Mouse (Mus musculus) cortical plate, adult 2 months (tissue): Measurements from ENCODE around the gene Per2. TPM values are rescaled to one million over a fixed set of nuclear protein-coding genes. Genes with fewer than 3 reads are reported as not detected.

Source experiments
- H3K27ac ChIP-seq: fragments of 200-500 bp; 2 replicates; pipeline ENCODE4 v1.5.1; 2012; ENCODE audit warnings: low read length, control low read depth, inconsistent platforms; ENCODE audit not compliant: insufficient read depth
- H3K4me1 ChIP-seq: fragments of 200-500 bp; 2 replicates; pipeline ENCODE4 v1.6.1; 2011; ENCODE audit warnings: low read length; ENCODE audit not compliant: control insufficient read depth, insufficient read depth
- H3K4me3 ChIP-seq: fragments of 200-500 bp; 2 replicates; pipeline ENCODE4 v1.5.1; 2011; ENCODE audit warnings: mild to moderate bottlenecking, low read length, control low read depth; ENCODE audit not compliant: insufficient read depth
- CTCF ChIP-seq: fragments of 200-500 bp; IDR thresholded peaks from 2 replicates; pipeline ENCODE4 v1.5.1; 2011; ENCODE audit warnings: mild to moderate bottlenecking, control low read depth, low read length; ENCODE audit not compliant: insufficient read depth; ENCODE audit errors: extremely low read depth
- POLR2A ChIP-seq: fragments of 200-500 bp; IDR thresholded peaks from 2 replicates; pipeline ENCODE4 v1.6.1; 2011; ENCODE audit warnings: mild to moderate bottlenecking, low read length, control low read depth; ENCODE audit not compliant: insufficient read depth; ENCODE audit errors: extremely low read depth
- polyA plus RNA-seq: library from polyadenylated mRNA; depleted of rRNA; stranded (reverse); fragments of >200 nt; gene quantifications from 2 replicates; pipeline ENCODE4 v1.2.3, GENCODE M21; 2012; rRNA removed

Per2 gene
- polyA plus RNA-seq, 1 experiment = 24.3 TPM

- no peak within 1 kb of the TSS for H3K27ac ChIP-seq
- no peak for TF ChIP-seq CTCF
- no peak for TF ChIP-seq POLR2A
- no peaks in the 10 kb centered on the region for H3K4me1 ChIP-seq
- no peak within 1 kb of the TSS for H3K4me3 ChIP-seq
These were observed 92.7 kb downstream of the Per2 start, which contains the start of gene Erfe for GRCm38 (mm10) chr1:91366215-91367108. TSS of gene Erfe (plus strand) at chr1:91366430.

Other genes with a start within 250 kb of the Per2 start
- gene Ube2f, start 209.0 kb downstream of the Per2 start, polyA plus RNA-seq = 60.0 and 65.7 TPM in 2 replicates
- 18.4 and 20.6 TPM in 2 replicates for gene Scly, start 161.0 kb downstream of the Per2 start, polyA plus RNA-seq
- gene Espnl, start 137.2 kb downstream of the Per2 start, polyA plus RNA-seq = 0.19 and 0.26 TPM in 2 replicates
- gene Klhl30, start 108.3 kb downstream of the Per2 start, polyA plus RNA-seq = 0.11 and 0.21 TPM in 2 replicates
- 0.90 and 1.3 TPM in 2 replicates for gene Erfe, start 92.9 kb downstream of the Per2 start, polyA plus RNA-seq
- gene Ilkap, start 60.5 kb downstream of the Per2 start, polyA plus RNA-seq = 84.0 and 90.3 TPM in 2 replicates
- 20.1 and 22.3 TPM in 2 replicates for gene Hes6, start 45.3 kb downstream of the Per2 start, polyA plus RNA-seq
- gene Traf3ip1, start 35.3 kb upstream of the Per2 start, polyA plus RNA-seq = 18.2 and 20.0 TPM in 2 replicates
- 20.7 and 22.2 TPM in 2 replicates for gene Asb1, start 81.2 kb upstream of the Per2 start, polyA plus RNA-seq